Mouse (Mus musculus) neural tube, embryonic 14.5 days (tissue): ENCODE data around the gene Tpt1. TPM values are rescaled to one million over a fixed set of nuclear protein-coding genes. Genes with fewer than 3 reads are reported as not detected.
A peak's percentile ranks its signal among the peaks of the same experiment; 100 is the strongest.

Experiments
- ATAC-seq: fragments of 200-750 bp; cut with Nextera tagmentation; 2 replicates; pipeline ENCODE4 v1.8.0; 2017; ENCODE audit warnings: low read depth, mild to moderate bottlenecking, moderate TSS enrichment, moderate library complexity
- H3K27ac ChIP-seq: fragments of 300-500 bp; sonication (generic); 2 replicates; pipeline ENCODE4 v1.5.1; 2014; ENCODE audit warnings: low read depth, mild to moderate bottlenecking, control low read depth, low read length, moderate library complexity, mixed read lengths
- H3K27me3 ChIP-seq: fragments of 300-500 bp; sonication (generic); 2 replicates; pipeline ENCODE4 v1.6.1; 2014; ENCODE audit warnings: low read length; ENCODE audit not compliant: control insufficient read depth, insufficient read depth
- H3K36me3 ChIP-seq: fragments of 300-500 bp; sonication (generic); 2 replicates; pipeline ENCODE4 v1.6.1; 2014; ENCODE audit warnings: low read length, mixed read lengths; ENCODE audit not compliant: control insufficient read depth, insufficient read depth
- H3K4me1 ChIP-seq: fragments of 300-500 bp; sonication (generic); 2 replicates; pipeline ENCODE4 v1.6.1; 2014; ENCODE audit warnings: low read length; ENCODE audit not compliant: control insufficient read depth, insufficient read depth
- H3K4me2 ChIP-seq: fragments of 300-500 bp; sonication (generic); 2 replicates; pipeline ENCODE4 v1.6.1; 2014; ENCODE audit warnings: mild to moderate bottlenecking, low read depth, low read length, control low read depth
- H3K4me3 ChIP-seq: fragments of 300-500 bp; sonication (generic); 2 replicates; pipeline ENCODE4 v1.5.1; 2014; ENCODE audit warnings: low read depth, low read length, control low read depth, mixed read lengths
- H3K9ac ChIP-seq: fragments of 300-500 bp; sonication (generic); replicated peaks from 2 replicates; pipeline ENCODE4 v1.6.1; 2014; ENCODE audit warnings: low read depth, mild to moderate bottlenecking, control low read depth, low read length, mixed read lengths
- H3K9me3 ChIP-seq: fragments of 300-500 bp; sonication (generic); 2 replicates; pipeline ENCODE4 v1.6.1; 2016; ENCODE audit warnings: low read length; ENCODE audit not compliant: control insufficient read depth
- WGBS: fragments of 180-500 bp; shearing (Covaris S2); extraction: QIAGEN DNeasy Blood & Tissue Kit; methylation state at CpG from one replicate; pipeline ENCODE4 v1.1.7; 2014; 5-methylcytosine and 5-hydroxymethylcytosine counted together
- polyA plus RNA-seq: library from polyadenylated mRNA; unstranded; fragments of >200 nt; fragmentation: Nextera tagmentation; extraction: Ambion mirVana; gene quantifications from 2 replicates; pipeline ENCODE4 v1.2.1, GENCODE M21; 2014

Tpt1 gene
- polyA plus RNA-seq, 1 experiment from 2014 or later, result 788 TPM

DNA sequence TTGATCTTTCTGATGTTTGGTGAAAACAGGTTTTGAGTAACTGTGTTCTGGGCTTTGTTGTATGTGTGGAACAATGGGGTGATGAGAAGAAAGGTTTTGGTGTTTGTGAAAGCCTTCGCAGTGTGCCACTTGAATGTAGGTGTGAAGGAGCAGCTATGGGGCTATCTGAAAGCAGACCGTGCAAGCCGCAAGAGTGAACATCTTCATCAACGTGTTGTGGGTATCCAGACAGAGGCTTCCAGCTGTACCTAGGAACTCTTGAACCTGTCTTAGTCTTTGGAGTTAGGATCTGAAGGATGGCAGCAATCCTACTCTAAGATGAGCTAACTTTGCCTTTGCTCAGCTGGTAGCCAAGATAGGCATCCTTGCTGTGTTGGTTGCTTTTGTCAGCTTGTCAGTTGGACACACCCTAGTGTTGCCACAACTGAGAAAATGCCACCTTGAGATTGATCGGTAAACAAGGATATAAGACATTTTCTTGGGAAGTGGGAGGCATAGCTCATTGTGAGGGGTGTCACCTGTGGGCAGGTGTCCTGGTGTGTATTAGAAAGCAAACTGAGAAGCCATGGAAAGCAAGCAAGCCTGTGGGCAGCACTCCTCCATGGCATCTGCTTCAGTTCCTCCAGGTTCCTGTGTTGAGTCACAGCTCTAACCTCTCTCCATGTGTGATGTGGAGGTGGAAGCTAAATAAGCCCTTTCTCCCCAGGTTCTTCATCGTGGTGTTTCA lies 5.1 kb downstream of the Tpt1 start:
- Histone ChIP-seq H3K9ac (no peak overlapping the region), H3K27ac (no peak overlapping the region), H3K4me2 (no peak overlapping the region), H3K27me3 (no peaks in the 10 kb centered on the region), H3K4me3 (no peak overlapping the region), H3K9me3 (no peaks in the 10 kb centered on the region), H3K4me1 (peaks cover 11% of the 10 kb centered on the region; the same call in 1 of the 2 replicates), H3K36me3 (peaks cover 35% of the 10 kb centered on the region)
- 85% methylated on average over 6 of the region's 6 CpGs for WGBS
- ATAC-seq, result no peak

DNA sequence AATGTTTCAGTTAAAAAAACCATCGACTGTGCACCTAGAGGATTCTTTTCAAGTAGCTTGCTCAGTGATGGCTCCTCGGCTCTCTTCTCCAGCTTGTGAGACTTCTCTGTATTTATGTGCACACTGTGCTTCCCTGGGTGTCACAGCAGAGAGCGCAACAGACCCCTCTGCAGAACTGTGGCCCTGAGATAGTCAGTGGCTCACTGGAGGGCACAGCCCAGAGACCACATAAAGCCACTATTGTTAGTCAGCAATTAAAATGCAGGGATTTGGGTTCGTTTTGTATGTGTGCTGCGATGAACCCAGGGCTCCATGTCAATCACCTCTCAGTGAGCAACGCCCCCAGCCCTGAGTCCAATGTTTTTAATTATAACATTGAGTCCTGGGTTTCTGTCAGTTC lies 5.9 kb downstream of the Tpt1 start:
- Histone ChIP-seq H3K36me3 (peaks cover 35% of the 10 kb centered on the region), H3K4me1 (peaks cover 11% of the 10 kb centered on the region; the same call in 1 of the 2 replicates), H3K9ac (no peak overlapping the region), H3K9me3 (no peaks in the 10 kb centered on the region), H3K4me3 (no peak overlapping the region), H3K27ac (no peak overlapping the region), H3K4me2 (no peak overlapping the region), H3K27me3 (no peaks in the 10 kb centered on the region)
- peak; percentile 45; the same call in 1 of the 2 replicates for ATAC-seq
- WGBS, result 42% methylated on average over 6 of the region's 6 CpGs

DNA sequence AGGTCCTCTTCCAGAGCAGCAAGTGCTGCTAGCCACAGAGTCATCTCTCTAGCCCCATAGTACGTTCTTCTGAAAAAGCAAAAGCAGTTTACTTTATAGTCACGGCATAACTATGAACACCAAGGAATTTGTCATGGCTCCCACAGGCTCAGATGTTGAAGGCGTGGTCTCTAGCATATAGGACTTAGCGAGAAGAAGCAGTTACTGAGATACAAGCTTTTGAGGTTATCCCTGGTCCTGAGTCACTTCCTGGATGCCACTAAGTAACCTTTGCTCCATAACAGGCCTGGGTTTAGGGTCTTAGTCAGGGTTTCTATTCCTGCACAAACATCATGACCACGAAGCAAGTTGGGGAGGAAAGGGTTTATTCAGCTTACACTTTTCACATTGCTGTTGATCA lies 7.1 kb downstream of the Tpt1 start:
- Histone ChIP-seq H3K9ac (no peak overlapping the region), H3K4me3 (no peak overlapping the region), H3K9me3 (no peaks in the 10 kb centered on the region), H3K27me3 (no peaks in the 10 kb centered on the region), H3K36me3 (peaks cover 35% of the 10 kb centered on the region), H3K4me1 (peaks cover 6% of the 10 kb centered on the region; the same call in 1 of the 2 replicates), H3K27ac (no peak overlapping the region), H3K4me2 (no peak overlapping the region)
- 94% methylated on average over 5 of the region's 5 CpGs for WGBS
- ATAC-seq, result no peak

DNA sequence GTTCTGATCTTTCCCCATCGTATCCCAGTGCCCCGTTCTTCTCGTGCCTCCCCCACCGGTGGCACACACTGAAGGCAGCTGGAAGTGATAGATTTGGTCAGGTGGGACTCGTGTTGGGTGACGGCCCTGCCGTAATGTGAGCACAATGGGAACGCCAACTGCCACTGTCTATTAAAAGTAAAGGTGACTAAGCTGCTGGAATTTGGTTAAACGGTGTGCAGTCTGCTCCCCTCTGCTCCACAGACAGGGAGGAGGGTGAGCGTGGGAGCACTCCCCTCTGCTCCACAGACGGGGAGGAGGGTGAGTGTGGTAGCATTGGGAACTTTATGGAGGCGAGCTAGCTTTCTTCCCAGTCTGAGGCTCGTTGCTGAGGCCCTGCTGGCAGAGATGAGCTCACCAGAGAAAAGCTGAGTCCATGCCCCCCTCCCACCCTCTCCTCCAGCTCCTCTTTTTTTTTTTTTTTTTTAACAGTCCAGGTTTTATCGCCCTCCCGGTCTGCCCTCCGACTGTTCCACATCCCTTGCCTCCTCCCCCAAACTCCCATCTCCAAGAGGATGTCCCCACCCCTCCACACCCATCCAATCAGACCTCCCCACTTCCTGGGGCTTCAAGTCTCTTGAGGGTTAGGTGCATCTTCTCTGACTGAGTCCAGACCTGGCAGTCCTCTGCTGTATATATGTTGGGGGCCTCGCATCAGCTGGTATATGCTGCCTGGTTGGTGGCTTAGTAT lies 10.5 kb downstream of the Tpt1 start:
- no peaks in the 10 kb centered on the region for H3K9me3 ChIP-seq
- no peak overlapping the region for H3K4me3 ChIP-seq
- no peaks in the 10 kb centered on the region for H3K4me1 ChIP-seq
- H3K36me3 ChIP-seq, result peaks cover 5% of the 10 kb centered on the region; the same call in 1 of the 2 replicates
- no peak for ATAC-seq
- H3K9ac ChIP-seq, result no peak overlapping the region
- H3K27me3 ChIP-seq, result no peaks in the 10 kb centered on the region
- H3K27ac ChIP-seq, result no peak overlapping the region
- H3K4me2 ChIP-seq, result no peak overlapping the region
- 57% methylated on average over 17 of the region's 17 CpGs for WGBS

DNA sequence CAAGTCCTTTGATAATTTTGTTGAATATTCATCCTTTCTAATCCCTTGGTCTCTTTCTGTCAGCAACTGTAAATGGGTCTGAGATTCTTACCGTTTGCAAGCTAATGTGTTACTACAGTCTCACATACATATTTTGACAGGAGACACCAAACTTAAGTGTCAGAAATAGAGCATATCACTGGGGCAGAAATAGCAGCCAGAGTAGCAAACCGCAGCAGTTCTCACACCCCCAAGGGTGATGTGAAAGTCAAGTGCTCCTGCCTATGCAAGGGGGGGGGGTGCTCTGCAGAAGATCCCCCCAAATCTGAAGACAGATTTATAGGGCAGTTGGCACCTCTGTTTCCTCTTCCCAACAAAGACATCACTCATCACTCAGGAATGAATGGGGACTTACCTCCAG lies 13.3 kb downstream of the Tpt1 start:
- Histone ChIP-seq H3K4me2 (no peak overlapping the region), H3K4me3 (no peak overlapping the region), H3K36me3 (no peaks in the 10 kb centered on the region), H3K9ac (no peak overlapping the region), H3K4me1 (no peaks in the 10 kb centered on the region), H3K9me3 (no peaks in the 10 kb centered on the region), H3K27ac (no peak overlapping the region), H3K27me3 (no peaks in the 10 kb centered on the region)
- WGBS, result 75% methylated on average over 2 of the region's 2 CpGs
- no peak for ATAC-seq

DNA sequence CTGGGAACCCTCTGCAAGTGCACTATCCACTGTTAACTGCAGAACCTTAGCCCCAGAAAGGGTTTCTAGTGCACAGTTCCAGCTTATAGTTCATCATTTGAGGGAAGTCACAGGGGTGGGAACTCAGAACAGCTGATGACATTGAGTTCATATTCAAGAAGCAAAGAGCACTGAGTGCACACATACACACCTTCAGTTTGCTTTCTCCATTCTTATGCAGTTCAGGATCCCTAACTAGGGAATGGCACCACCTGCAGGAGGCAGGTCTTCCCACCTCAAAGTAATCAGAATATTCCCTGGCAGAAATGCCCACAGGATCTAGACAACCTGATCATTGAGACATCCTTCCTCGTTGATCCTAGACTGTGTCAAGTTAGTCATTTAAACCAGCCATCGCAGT lies 14.7 kb downstream of the Tpt1 start:
- Histone ChIP-seq H3K36me3 (no peaks in the 10 kb centered on the region), H3K4me3 (no peak overlapping the region), H3K27me3 (no peaks in the 10 kb centered on the region), H3K4me1 (no peaks in the 10 kb centered on the region), H3K9me3 (no peaks in the 10 kb centered on the region), H3K4me2 (no peak overlapping the region), H3K27ac (no peak overlapping the region), H3K9ac (no peak overlapping the region)
- 90% methylated on average over 2 of the region's 2 CpGs for WGBS
- no peak for ATAC-seq

DNA sequence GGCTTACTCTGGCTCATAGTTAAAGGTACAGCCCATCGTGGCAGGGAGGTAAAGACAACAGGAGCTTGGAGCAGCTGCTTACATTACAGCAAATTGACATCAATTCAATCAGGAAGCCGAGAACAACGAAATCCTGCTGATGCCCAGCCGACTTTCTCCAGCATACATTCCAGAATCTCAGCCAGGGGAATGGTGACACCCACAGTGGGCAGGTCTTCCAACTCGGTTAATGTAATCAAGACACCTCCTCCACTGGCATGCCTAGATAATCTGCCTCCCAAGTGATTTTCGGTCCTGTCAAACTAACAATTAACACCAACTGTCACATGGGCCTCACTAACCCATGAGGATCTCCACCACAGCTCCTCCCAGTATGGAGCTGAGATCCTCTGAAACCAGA lies 17.8 kb downstream of the Tpt1 start:
- Histone ChIP-seq H3K4me2 (no peak overlapping the region), H3K27ac (no peak overlapping the region), H3K4me3 (no peak overlapping the region), H3K9ac (no peak overlapping the region), H3K27me3 (no peaks in the 10 kb centered on the region), H3K9me3 (no peaks in the 10 kb centered on the region), H3K4me1 (no peaks in the 10 kb centered on the region), H3K36me3 (no peaks in the 10 kb centered on the region)
- 90% methylated on average over 6 of the region's 6 CpGs for WGBS
- ATAC-seq, result no peak

DNA sequence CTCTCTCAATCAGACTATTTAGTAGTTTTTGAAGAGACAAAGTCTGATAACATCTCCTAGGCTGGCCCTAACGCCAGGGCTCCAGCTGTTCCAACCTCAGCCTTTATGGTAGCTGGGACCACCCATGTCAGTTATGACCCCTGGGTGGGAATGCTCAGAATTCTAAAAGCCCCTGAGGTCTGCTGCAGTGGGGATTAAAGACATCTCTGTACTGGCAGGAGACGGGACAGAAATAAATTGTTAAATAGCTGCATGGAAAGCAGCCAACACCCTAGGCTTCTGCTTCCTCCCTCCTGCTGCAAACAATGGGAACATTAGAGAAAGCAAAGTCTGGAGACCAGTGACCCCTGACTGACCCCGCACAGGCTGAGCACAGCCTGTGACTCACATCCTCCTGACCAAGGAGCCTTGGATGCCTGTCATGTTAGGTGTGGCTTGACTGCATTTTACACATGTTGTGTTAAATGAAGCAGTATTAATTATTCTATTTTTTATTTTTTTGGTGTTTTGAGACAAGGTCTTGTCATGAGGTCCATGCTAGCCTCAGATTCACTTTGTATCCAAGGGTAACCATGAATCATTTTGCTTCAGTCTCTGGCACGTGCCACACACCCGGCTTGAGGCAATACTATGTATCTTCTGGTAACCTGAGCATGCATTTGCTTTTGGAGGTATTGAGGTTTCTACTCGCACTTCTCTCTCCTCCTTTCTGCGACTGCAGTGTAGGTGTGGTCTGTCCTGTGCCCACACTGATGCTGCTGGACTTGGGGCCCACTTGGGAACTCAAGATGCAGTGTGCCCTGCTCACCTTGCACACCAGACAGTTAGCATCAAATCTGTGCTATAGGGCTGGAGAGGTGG lies 18.9 kb downstream of the Tpt1 start:
- no peaks in the 10 kb centered on the region for H3K4me1 ChIP-seq
- H3K9me3 ChIP-seq, result no peaks in the 10 kb centered on the region
- H3K4me3 ChIP-seq, result no peak overlapping the region
- no peaks in the 10 kb centered on the region for H3K27me3 ChIP-seq
- no peak overlapping the region for H3K9ac ChIP-seq
- ATAC-seq, result peak; percentile 90
- H3K36me3 ChIP-seq, result no peaks in the 10 kb centered on the region
- WGBS, result 6% methylated on average over 7 of the region's 7 CpGs
- H3K4me2 ChIP-seq, result no peak overlapping the region
- peak overlapping the region; percentile 44; the same call in 1 of the 2 replicates for H3K27ac ChIP-seq
